Mouse (Mus musculus): Measurements from ENCODE around the gene Foxa1.

GRCm38 (mm10) chr12:57552286-57552685 is 5.6 kb upstream of the Foxa1 start:
- TF ChIP-seq POLR2AphosphoS2 (IDR thresholded peaks at IDR 0.05; ENCODE audit: insufficient read length, low read depth), result no peak
- no peak for TF ChIP-seq POLR2A (IDR thresholded peaks at IDR 0.05; ENCODE audit: insufficient read length, low read depth)
- TF ChIP-seq MYOG (IDR thresholded peaks at IDR 0.05; ENCODE audit: control insufficient read depth in 1 of 3, insufficient read depth in 1 of 3, insufficient read length in 2 of 3, low read depth in 2 of 3), result no peak
